ENCODE assay signal across 9 mouse cellular contexts in the genomic region with DNA sequence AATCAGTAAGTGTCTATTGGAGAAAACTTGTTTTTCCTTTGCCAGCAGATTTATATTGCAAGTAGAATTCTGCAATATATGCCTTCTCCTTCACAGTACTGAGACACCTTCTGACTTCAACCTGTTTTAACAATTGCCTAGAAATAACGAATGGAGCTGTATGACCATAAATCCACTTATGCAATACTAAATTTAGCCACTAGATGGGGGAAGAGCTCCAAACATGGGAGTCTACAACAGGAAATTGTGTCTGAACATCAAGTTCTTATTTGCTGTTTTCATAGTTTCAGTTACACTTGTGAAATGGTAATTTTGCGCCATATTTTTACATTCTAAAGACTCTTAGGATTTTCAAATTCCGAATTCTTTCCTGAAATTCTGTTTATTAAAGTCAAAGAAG. TPM values are rescaled to one million over a fixed set of nuclear protein-coding genes. Genes with fewer than 3 reads are reported as not detected.
DNase-seq lines count a peak whose midpoint lies in the region; ATAC-seq and TF ChIP-seq lines count a peak whose summit lies in the region.
"Had no signal": no experiment of that assay in that cellular context is flagged by ENCODE, and none has a peak within 500 bp of the region (broad histone marks: within the 10 kb centered on the region; RNA-seq: fewer than 3 reads in every experiment).

No protein-coding gene starts in this region.

- H3K9ac ChIP-seq in midbrain, embryonic 11.5 days (ENCODE audit: low read length), result no peak overlapping the region
- no peak overlapping the region for H3K9ac ChIP-seq in hindbrain, postnatal 0 days (replicated peaks; ENCODE audit: low read length)

- intact Hi-C loops in gastrocnemius, postnatal 14 days (cut with DNase I; ENCODE audit: low total_unique reads), result no loop called here

- peak; percentile 25 for DNase-seq in gastrocnemius, adult 18-20 months (ENCODE audit: low spot score)
- no peak for DNase-seq in gastrocnemius, postnatal 14 days
- peak; percentile 99 for DNase-seq in midbrain, embryonic 11.5 days (ENCODE audit: low spot score, missing footprints)
- no peak for DNase-seq in midbrain, embryonic 10.5 days (ENCODE audit: low spot score)
- peak; percentile 60 for DNase-seq in c-Kit-positive CD71-negative TER-119-negative erythroid progenitor cells, embryonic 14.5 days (ENCODE audit: low read depth)
- DNase-seq in hindbrain, postnatal 0 days (ENCODE audit: low spot score), result peak; percentile 95
- DNase-seq in retina, embryonic 14.5 days (ENCODE audit: low spot score), result peak; percentile 94
- DNase-seq in gastrocnemius, adult 8-10 months (ENCODE audit: low spot score in 2 of 2), result no peak

- H3K27me3 ChIP-seq in midbrain, embryonic 11.5 days (ENCODE audit: control insufficient read depth, insufficient read depth, low read length), result no peaks in the 10 kb centered on the region
- no peaks in the 10 kb centered on the region for H3K27me3 ChIP-seq in midbrain, embryonic 10.5 days (ENCODE audit: low read depth, poor library complexity, severe bottlenecking)
- no peaks in the 10 kb centered on the region for H3K27me3 ChIP-seq in hindbrain, postnatal 0 days (ENCODE audit: insufficient read depth, low read length)

- no peak overlapping the region for H3K4me2 ChIP-seq in midbrain, embryonic 11.5 days
- no peak overlapping the region for H3K4me2 ChIP-seq in hindbrain, postnatal 0 days (ENCODE audit: low read depth, low read length)

- no peaks in the 10 kb centered on the region for H3K9me3 ChIP-seq in midbrain, embryonic 11.5 days (ENCODE audit: control insufficient read depth, low read length)
- no peaks in the 10 kb centered on the region for H3K9me3 ChIP-seq in midbrain, embryonic 10.5 days (replicated peaks)
- no peaks in the 10 kb centered on the region for H3K9me3 ChIP-seq in hindbrain, postnatal 0 days (ENCODE audit: low read length)

- peak; percentile 59 for ATAC-seq in midbrain, embryonic 11.5 days (ENCODE audit: low FRiP score)
- peak; percentile 53; the same call in 1 of the 2 replicates for ATAC-seq in hindbrain, postnatal 0 days

- TF ChIP-seq CTCF in hindbrain, postnatal 0 days (IDR thresholded peaks at IDR 0.05; ENCODE audit: low read depth), result peak; percentile 94

- 4% methylated on average over 3 of the region's 3 CpGs for WGBS in midbrain, embryonic 11.5 days
- 5% methylated on average over 3 of the region's 3 CpGs for WGBS in midbrain, embryonic 10.5 days
- WGBS in hindbrain, postnatal 0 days, result 1% methylated on average over 3 of the region's 3 CpGs

- H3K27ac ChIP-seq in midbrain, embryonic 11.5 days (ENCODE audit: low read depth, low read length), result no peak overlapping the region
- H3K27ac ChIP-seq in midbrain, embryonic 10.5 days (replicated peaks), result no peak overlapping the region
- H3K27ac ChIP-seq in hindbrain, postnatal 0 days, result no peak overlapping the region

- no peak overlapping the region for H3K4me3 ChIP-seq in midbrain, embryonic 11.5 days (ENCODE audit: low read depth, low read length)
- H3K4me3 ChIP-seq in midbrain, embryonic 10.5 days, result no peak overlapping the region
- H3K4me3 ChIP-seq in hindbrain, postnatal 0 days (ENCODE audit: low read length), result no peak overlapping the region

- H3K36me3 ChIP-seq in midbrain, embryonic 11.5 days (ENCODE audit: control insufficient read depth, insufficient read depth, low read length), result no peaks in the 10 kb centered on the region
- no peaks in the 10 kb centered on the region for H3K36me3 ChIP-seq in midbrain, embryonic 10.5 days
- no peaks in the 10 kb centered on the region for H3K36me3 ChIP-seq in hindbrain, postnatal 0 days (ENCODE audit: insufficient read depth, low read length)

- no peaks in the 10 kb centered on the region for H3K4me1 ChIP-seq in midbrain, embryonic 11.5 days (ENCODE audit: control insufficient read depth, insufficient read depth, low read length)
- no peaks in the 10 kb centered on the region for H3K4me1 ChIP-seq in midbrain, embryonic 10.5 days
- no peaks in the 10 kb centered on the region for H3K4me1 ChIP-seq in hindbrain, postnatal 0 days (ENCODE audit: insufficient read depth, low read length)

RNA-seq across cellular contexts. Expression of gene Fstl5, which starts 6.2 kb away (rescaled TPM):
- total RNA-seq in gastrocnemius, adult 18-20 months (2021), result not detected
- total RNA-seq in gastrocnemius, postnatal 14 days (2021), result not detected
- polyA plus RNA-seq in midbrain, embryonic 11.5 days (2014; fragmentation: Nextera tagmentation; extraction: Ambion mirVana), result 9.5 and 13.3 TPM in 2 replicates
- polyA plus RNA-seq in midbrain, embryonic 10.5 days (2016; fragmentation: Nextera tagmentation; extraction: Ambion mirVana), result 1.9 and 5.7 TPM in 2 replicates
- 51.3 and 74.1 TPM in 2 replicates for total RNA-seq in hindbrain, postnatal 0 days (2014; rRNA removed)
- polyA plus RNA-seq in hindbrain, postnatal 0 days (2015; fragmentation: Nextera tagmentation; extraction: Ambion mirVana), result 43.6 and 48.9 TPM in 2 replicates
- not detected for total RNA-seq in gastrocnemius, adult 8-10 months (2022)
- polyA plus RNA-seq: small intestine, adult 2 months had no signal

Comparison
In these comparisons a context has a peak if more than half of its experiments do, and no peak if none do; other contexts are left out.
1. DNase-seq: peak in gastrocnemius, adult 18-20 months (single experiment), midbrain, embryonic 11.5 days (single experiment), c-Kit-positive CD71-negative TER-119-negative erythroid progenitor cells, embryonic 14.5 days (single experiment), hindbrain, postnatal 0 days (single experiment) and retina, embryonic 14.5 days (single experiment); none in gastrocnemius, postnatal 14 days (single experiment), midbrain, embryonic 10.5 days (single experiment) and gastrocnemius, adult 8-10 months (0 of 2).
2. RNA of gene Fstl5, which starts 6.2 kb away (total RNA-seq): 51.3 to 74.1 TPM in hindbrain, postnatal 0 days; not detected in gastrocnemius, adult 18-20 months, not detected in gastrocnemius, postnatal 14 days and not detected in gastrocnemius, adult 8-10 months; every median in the first group is over 10 times any median in the second.